Mouse (Mus musculus) spleen, adult 2 months (tissue): ENCODE measurements around the gene Siglec1.

Experiments
- CTCF ChIP-seq: fragments of 200-500 bp; IDR thresholded peaks from 2 replicates; pipeline ENCODE4 v1.5.1; 2011; ENCODE audit warnings: mild to moderate bottlenecking, inconsistent platforms; ENCODE audit not compliant: insufficient read depth, insufficient read length, insufficient replicate concordance; ENCODE audit errors: extremely low read depth
- POLR2A ChIP-seq: fragments of 200-500 bp; IDR thresholded peaks from 2 replicates; pipeline ENCODE4 v1.6.1; 2011; ENCODE audit warnings: low read depth, low read length, inconsistent platforms

DNA sequence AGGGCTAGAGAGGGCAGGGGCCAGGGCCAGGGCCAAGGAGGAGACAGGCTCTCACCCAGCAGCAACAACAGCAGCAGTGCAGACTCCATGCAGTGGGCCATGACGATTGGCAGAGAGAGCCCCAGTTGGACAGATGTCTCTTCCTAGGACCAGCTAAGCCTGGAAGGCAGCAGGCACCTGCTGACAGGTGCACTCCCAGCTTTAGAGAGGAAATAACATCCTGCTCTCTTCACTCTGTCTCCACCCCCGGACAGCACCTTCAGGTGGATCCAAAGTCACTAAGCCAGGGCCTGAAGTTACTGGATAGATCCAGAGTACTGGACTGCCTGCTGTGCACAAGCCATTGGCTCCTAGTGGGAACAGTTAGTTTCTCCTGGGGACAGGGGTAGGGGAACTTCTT is 43.6 kb downstream of the Siglec1 start, which contains the start of gene Gfra4:
- TF ChIP-seq CTCF: no peak
- TF ChIP-seq POLR2A: no peak
